Mouse (Mus musculus) CH12.LX (cell line): ENCODE data around the gene Mettl16. TPM values are rescaled to one million over a fixed set of nuclear protein-coding genes. Genes with fewer than 3 reads are reported as not detected.

Experiments
- DNase-seq: peaks from one replicate; pipeline ENCODE4 v3.0.0-alpha.2; 2013; ENCODE audit errors: extremely low read depth
- H3K27ac ChIP-seq: 2 replicates; pipeline ENCODE4 v1.5.1; 2012; ENCODE audit warnings: low read depth, mild to moderate bottlenecking, control low read depth, moderate library complexity; ENCODE audit not compliant: insufficient read depth
- H3K27me3 ChIP-seq: replicated peaks from 2 replicates; pipeline ENCODE3; 2012; ENCODE audit warnings: inconsistent platforms
- H3K36me3 ChIP-seq, 2 experiments: replicated peaks in 1 of 2; 2 replicates each; pipeline versions ENCODE3 to v1.6.1; 2012; ENCODE audit warnings: inconsistent platforms in 1 of 2, low read length in 1 of 2, mild to moderate bottlenecking in 1 of 2, mixed read lengths in 1 of 2, moderate library complexity in 1 of 2; ENCODE audit not compliant: control insufficient read depth in 1 of 2, insufficient read depth in 1 of 2
- H3K4me1 ChIP-seq, 2 experiments: 2 replicates each; pipeline ENCODE4 v1.6.1; 2012; ENCODE audit warnings: inconsistent platforms in 1 of 2, moderate library complexity in 1 of 2; ENCODE audit not compliant: insufficient read depth in 2 of 2, control insufficient read depth in 1 of 2
- H3K4me2 ChIP-seq: 2 replicates; pipeline ENCODE4 v1.6.1; 2012; ENCODE audit warnings: low read depth, mild to moderate bottlenecking, control low read depth; ENCODE audit not compliant: poor library complexity, insufficient read depth, severe bottlenecking
- H3K4me3 ChIP-seq, 3 experiments: fragments of 150-350 bp in 1 of 3; sonication (generic) in 1 of 3; replicated peaks in 1 of 3; 2 replicates each; pipeline versions ENCODE3 to v1.5.1; 2011 to 2012; ENCODE audit warnings: low read depth in 2 of 3, low read length in 2 of 3, mild to moderate bottlenecking in 2 of 3, moderate library complexity in 2 of 3, control low read depth in 1 of 3, improper control_type of control experiment in 1 of 3, inconsistent platforms in 1 of 3, mixed read lengths in 1 of 3; ENCODE audit not compliant: poor library complexity in 1 of 3
- H3K79me2 ChIP-seq: replicated peaks from 2 replicates; pipeline ENCODE4 v1.6.1; 2012; ENCODE audit warnings: mild to moderate bottlenecking, moderate library complexity; ENCODE audit not compliant: control insufficient read depth, poor library complexity, insufficient read depth, severe bottlenecking; ENCODE audit errors: extremely low read depth
- H3K9ac ChIP-seq: 2 replicates; pipeline ENCODE4 v1.6.1; 2012; ENCODE audit warnings: low read depth, mild to moderate bottlenecking, control low read depth, moderate library complexity; ENCODE audit not compliant: insufficient read depth
- H3K9me3 ChIP-seq: replicated peaks from 2 replicates; pipeline ENCODE3; 2012; ENCODE audit warnings: low read length, inconsistent platforms, mixed read lengths
- CHD1 ChIP-seq: IDR thresholded peaks from 2 replicates; pipeline ENCODE4 v1.6.1; 2012; ENCODE audit warnings: low read depth, low read length, improper control_type of control experiment, inconsistent platforms
- CTCF ChIP-seq, 2 experiments: IDR thresholded peaks in 1 of 2; conservative IDR thresholded peaks in 1 of 2; 2 replicates each; pipeline ENCODE4 v1.5.1; 2011 to 2012; ENCODE audit warnings: low read depth in 2 of 2, low read length in 2 of 2, improper control_type of control experiment in 1 of 2, inconsistent platforms in 1 of 2, mild to moderate bottlenecking in 1 of 2, moderate library complexity in 1 of 2
- E2F4 ChIP-seq: IDR thresholded peaks from 2 replicates; pipeline ENCODE4 v1.6.1; 2011; ENCODE audit warnings: low read depth, low read length, improper control_type of control experiment; ENCODE audit not compliant: insufficient replicate concordance
- EP300 ChIP-seq: IDR thresholded peaks from 2 replicates; pipeline ENCODE4 v1.6.1; 2011; ENCODE audit warnings: low read length, improper control_type of control experiment
- GABPA ChIP-seq: IDR thresholded peaks from 2 replicates; pipeline ENCODE4 v1.6.1; 2012; ENCODE audit warnings: low read depth, low read length, improper control_type of control experiment, inconsistent platforms; ENCODE audit not compliant: insufficient replicate concordance
- JUN ChIP-seq: IDR thresholded peaks from 2 replicates; pipeline ENCODE4 v1.6.1; 2011; ENCODE audit warnings: low read depth, mild to moderate bottlenecking, low read length, improper control_type of control experiment, moderate library complexity; ENCODE audit not compliant: insufficient read depth
- JUND ChIP-seq: conservative IDR thresholded peaks from 2 replicates; pipeline ENCODE4 v1.6.1; 2011; ENCODE audit warnings: low read depth, low read length, improper control_type of control experiment
- MAFK ChIP-seq: IDR thresholded peaks from 2 replicates; pipeline ENCODE4 v1.6.1; 2011; ENCODE audit warnings: low read length, improper control_type of control experiment; ENCODE audit not compliant: insufficient replicate concordance
- MEF2A ChIP-seq: IDR thresholded peaks from 2 replicates; pipeline ENCODE4 v1.6.1; 2014; ENCODE audit warnings: low read depth, mild to moderate bottlenecking, inconsistent platforms, low read length, improper control_type of control experiment, borderline replicate concordance
- MXI1 ChIP-seq: IDR thresholded peaks from 2 replicates; pipeline ENCODE4 v1.6.1; 2011; ENCODE audit warnings: mild to moderate bottlenecking, low read depth, low read length, improper control_type of control experiment
- MYC ChIP-seq: IDR thresholded peaks from 2 replicates; pipeline ENCODE4 v1.6.1; 2011; ENCODE audit warnings: low read depth, mild to moderate bottlenecking, improper control_type of control experiment, low read length
- NRF1 ChIP-seq: IDR thresholded peaks from 2 replicates; pipeline ENCODE4 v1.6.1; 2014; ENCODE audit warnings: low read depth, mild to moderate bottlenecking, inconsistent platforms, low read length, improper control_type of control experiment, moderate library complexity
- RAD21 ChIP-seq: IDR thresholded peaks from 2 replicates; pipeline ENCODE4 v1.6.1; 2011; ENCODE audit warnings: low read depth, mild to moderate bottlenecking, low read length, improper control_type of control experiment, moderate library complexity
- SIN3A ChIP-seq: IDR thresholded peaks from 2 replicates; pipeline ENCODE4 v1.6.1; 2012; ENCODE audit warnings: low read length, improper control_type of control experiment, inconsistent platforms
- USF1 ChIP-seq: IDR thresholded peaks from 2 replicates; pipeline ENCODE4 v1.6.1; 2014; ENCODE audit warnings: low read depth, mild to moderate bottlenecking, inconsistent platforms, low read length, improper control_type of control experiment
- ZC3H11A ChIP-seq: IDR thresholded peaks from 2 replicates; pipeline ENCODE4 v1.6.1; 2012; ENCODE audit warnings: low read depth, mild to moderate bottlenecking, inconsistent platforms, low read length, improper control_type of control experiment
- dilution Hi-C: fragments of 300-500 bp; cut with MboI; formaldehyde crosslinking; loops from 2 replicates; pipeline ENCODE4 v1.14.3; 2020; ENCODE audit warnings: low sequenced_read_pairs; ENCODE audit not compliant: extremely low pct_unique_long_range_greater_than_20kb, extremely low pct_ligation_motif_present
- in situ Hi-C: fragments of 300-500 bp; cut with MboI; formaldehyde crosslinking; loops from 3 replicates; pipeline ENCODE4 v1.14.3; 2019; ENCODE audit warnings: low sequenced_read_pairs, low pct_ligation_motif_present, low pct_unique_long_range_greater_than_20kb, mixed read lengths
- polyA plus RNA-seq: library from polyadenylated mRNA; unstranded; fragments of >175 nt; gene quantifications from 2 replicates; pipeline ENCODE4 v1.2.1, GENCODE M21; 2012; ENCODE audit warnings: low read depth; ENCODE audit not compliant: insufficient read length
- total RNA-seq, 2 experiments: library from RNA; depleted of rRNA; stranded (reverse); fragments of 300-350 nt in 1 of 2; fragments of >200 nt in 1 of 2; gene quantifications; 2 replicates each; pipeline ENCODE4 v1.2.3; 2012 to 2014

Mettl16 gene
- total and polyA plus RNA-seq, 3 experiments: 79.3 to 119 (median 80.0) TPM

- Histone ChIP-seq H3K36me3 (peaks cover 0 to 4% of the 10 kb centered on the region in 2 experiments), H3K27me3 (no peaks in the 10 kb centered on the region), H3K4me3 (peak overlapping the region in 1 of 3 experiments; percentile 76), H3K4me2 (no peak overlapping the region), H3K27ac (no peak overlapping the region), H3K9ac (peak overlapping the region; percentile 92; the same call in 1 of the 2 replicates), H3K9me3 (no peaks in the 10 kb centered on the region), H3K4me1 (peaks cover 3 to 23% of the 10 kb centered on the region in 2 experiments; a peak in 3 of 4 replicates), H3K79me2 (peaks cover 30% of the 10 kb centered on the region)
- dilution Hi-C loops (no loop called here), in situ Hi-C loops (no loop called here)
- DNase-seq: no peak
- no peak for TF ChIP-seq MYC
- no peak for TF ChIP-seq ZC3H11A
- TF ChIP-seq CHD1: no peak
- no peak for TF ChIP-seq CTCF (conservative IDR thresholded peaks at IDR 0.05 in 1 of 2, IDR thresholded peaks at IDR 0.05 in 1 of 2; ENCODE audit: low read depth in 2 of 2, low read length in 2 of 2)
- no peak for TF ChIP-seq USF1
- no peak for TF ChIP-seq JUND
These were observed 45.4 kb upstream of the Mettl16 start for GRCm38 (mm10) chr11:74725181-74725580.

GRCm38 (mm10) chr11:74734917-74735316 lies 35.7 kb upstream of the Mettl16 start:
- no peak for DNase-seq
- H3K27ac ChIP-seq: no peak overlapping the region
- H3K4me2 ChIP-seq: no peak overlapping the region
- dilution Hi-C loops (no loop called here), in situ Hi-C loops (no loop called here)
- no peak for TF ChIP-seq MAFK
- H3K36me3 ChIP-seq: no peaks in the 10 kb centered on the region
- no peaks in the 10 kb centered on the region for H3K4me1 ChIP-seq
- H3K27me3 ChIP-seq: no peaks in the 10 kb centered on the region
- H3K9ac ChIP-seq: no peak overlapping the region
- no peak overlapping the region for H3K4me3 ChIP-seq
- H3K9me3 ChIP-seq: peaks cover 4% of the 10 kb centered on the region
- H3K79me2 ChIP-seq: no peaks in the 10 kb centered on the region

- H3K9ac ChIP-seq: no peak overlapping the region
These were observed 32.8 kb upstream of the Mettl16 start for GRCm38 (mm10) chr11:74737861-74738260.

More at GRCm38 (mm10) chr11:74737861-74738260, 32.8 kb upstream of the Mettl16 start:
- H3K4me1 ChIP-seq: peaks cover 0 to 2% of the 10 kb centered on the region in 2 experiments; a peak in 1 of 4 replicates
- TF ChIP-seq E2F4: no peak
- no peak for TF ChIP-seq EP300
- no peak for TF ChIP-seq NRF1
- TF ChIP-seq SIN3A: no peak
- TF ChIP-seq MXI1: no peak
- TF ChIP-seq MEF2A: no peak
- TF ChIP-seq USF1: no peak
- no peak for TF ChIP-seq JUND
- no peak for TF ChIP-seq JUN
- TF ChIP-seq GABPA: no peak
- no peak for TF ChIP-seq RAD21
- in situ Hi-C loops: no loop called here
- no peak overlapping the region for H3K4me3 ChIP-seq
- H3K27ac ChIP-seq: no peak overlapping the region
- H3K4me2 ChIP-seq: no peak overlapping the region
- dilution Hi-C loops: no loop called here
- H3K27me3 ChIP-seq: no peaks in the 10 kb centered on the region
- no peaks in the 10 kb centered on the region for H3K79me2 ChIP-seq
- H3K36me3 ChIP-seq: no peaks in the 10 kb centered on the region
- DNase-seq: no peak
- peaks cover 4% of the 10 kb centered on the region for H3K9me3 ChIP-seq
